Mouse (Mus musculus) liver, adult (tissue): Measurements from ENCODE around the gene Myo1c.

ENCODE experiments used
- GATA4 ChIP-seq: IDR thresholded peaks from 2 replicates; pipeline ENCODE4 v1.6.1; 2014; ENCODE audit warnings: mild to moderate bottlenecking, low read length; ENCODE audit not compliant: insufficient replicate concordance

Myo1c gene

GRCm38 (mm10) chr11:75650311-75650710 is at the start of gene Myo1c:
TSS of gene Myo1c (plus strand) at chr11:75650504.
- no peak; the same call in 1 of the 2 replicates for TF ChIP-seq GATA4

DNA sequence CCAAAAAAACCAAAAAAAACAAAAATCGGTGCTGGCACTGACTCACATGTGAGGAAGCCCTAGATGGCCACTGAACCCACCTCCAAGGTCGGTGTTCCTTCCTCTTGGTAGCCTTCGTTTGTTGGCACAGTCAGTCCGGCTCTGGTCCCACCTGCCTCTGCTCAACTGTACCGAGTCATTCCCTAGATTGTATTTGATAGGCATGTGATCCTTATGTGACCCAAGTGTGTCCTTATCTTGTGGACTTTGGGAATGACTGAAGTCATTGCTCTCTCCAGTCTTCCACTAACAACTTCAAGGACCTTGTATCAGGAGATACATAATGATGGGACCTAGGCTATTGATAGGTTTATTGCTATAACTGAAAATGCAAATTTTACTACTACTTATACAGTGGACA is 45.5 kb upstream of the Myo1c start:
- no peak for TF ChIP-seq GATA4

- no peak for TF ChIP-seq GATA4
These were observed 45.0 kb upstream of the Myo1c start for GRCm38 (mm10) chr11:75605318-75605717.

- TF ChIP-seq GATA4: no peak
These were observed 41.5 kb upstream of the Myo1c start for GRCm38 (mm10) chr11:75608776-75609175.

GRCm38 (mm10) chr11:75610021-75610420 is 40.3 kb upstream of the Myo1c start:
- TF ChIP-seq GATA4: no peak

DNA sequence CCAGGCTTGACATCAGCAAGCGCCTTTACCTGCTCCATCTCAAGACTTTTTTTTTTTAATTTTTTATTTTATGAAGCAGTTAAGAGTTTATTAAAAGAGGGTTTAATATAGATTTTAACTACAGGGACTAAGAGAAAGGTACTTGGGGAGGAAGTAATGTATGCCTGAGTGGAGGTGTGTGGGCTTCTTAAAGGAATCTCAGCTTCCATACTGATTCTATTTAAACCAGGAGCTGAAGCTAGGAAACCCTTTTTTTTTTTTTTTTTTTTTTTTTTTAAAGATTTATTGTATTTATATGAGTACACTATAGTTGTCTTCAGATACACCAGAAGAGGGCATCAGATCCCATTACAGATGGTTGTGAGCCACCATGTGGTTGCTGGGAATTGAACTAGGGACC is 35.5 kb upstream of the Myo1c start:
- no peak for TF ChIP-seq GATA4

DNA sequence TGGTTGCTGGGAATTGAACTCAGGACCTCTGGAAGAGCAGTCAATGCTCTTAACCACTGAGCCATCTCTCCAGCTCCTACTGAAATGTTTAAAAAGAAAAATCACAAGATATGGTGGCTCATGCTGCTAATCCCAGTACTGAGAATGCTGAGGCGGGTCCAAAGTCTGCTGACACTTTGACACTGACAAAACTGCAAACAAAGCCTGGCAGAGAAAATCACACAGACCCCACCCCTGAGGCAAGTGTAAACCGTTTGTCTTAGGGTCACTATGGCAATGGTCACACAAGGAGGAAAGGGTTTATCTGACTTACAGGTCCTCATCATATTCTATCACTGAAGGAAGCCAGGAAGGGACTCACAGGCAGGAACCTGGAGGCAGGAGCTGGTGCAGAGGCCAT is 34.7 kb upstream of the Myo1c start:
- no peak for TF ChIP-seq GATA4

- TF ChIP-seq GATA4: no peak
These were observed 31.2 kb upstream of the Myo1c start for GRCm38 (mm10) chr11:75619133-75619532.

GRCm38 (mm10) chr11:75620136-75620780 is 30.0 kb upstream of the Myo1c start:
- TF ChIP-seq GATA4: no peak

DNA sequence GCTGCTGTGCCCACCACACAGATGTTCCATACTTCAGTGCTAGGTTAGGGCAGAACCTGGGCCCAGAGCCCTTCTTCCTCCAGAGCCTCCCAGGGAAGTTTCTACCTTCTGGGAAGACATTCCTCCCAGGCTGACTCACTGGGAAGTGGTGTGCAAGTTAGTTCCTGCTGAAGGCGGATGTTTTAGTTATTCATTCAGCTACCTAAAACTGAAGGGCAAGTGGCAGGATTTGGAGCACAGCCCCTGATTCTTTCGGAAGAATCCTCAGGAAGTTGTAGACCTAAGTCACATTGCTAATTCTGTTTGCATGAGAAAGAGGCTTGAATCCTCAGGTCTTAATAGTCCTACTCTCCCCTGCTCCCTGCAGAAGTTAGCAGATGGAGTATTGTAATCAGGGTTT is 28.9 kb upstream of the Myo1c start:
- TF ChIP-seq GATA4: no peak

DNA sequence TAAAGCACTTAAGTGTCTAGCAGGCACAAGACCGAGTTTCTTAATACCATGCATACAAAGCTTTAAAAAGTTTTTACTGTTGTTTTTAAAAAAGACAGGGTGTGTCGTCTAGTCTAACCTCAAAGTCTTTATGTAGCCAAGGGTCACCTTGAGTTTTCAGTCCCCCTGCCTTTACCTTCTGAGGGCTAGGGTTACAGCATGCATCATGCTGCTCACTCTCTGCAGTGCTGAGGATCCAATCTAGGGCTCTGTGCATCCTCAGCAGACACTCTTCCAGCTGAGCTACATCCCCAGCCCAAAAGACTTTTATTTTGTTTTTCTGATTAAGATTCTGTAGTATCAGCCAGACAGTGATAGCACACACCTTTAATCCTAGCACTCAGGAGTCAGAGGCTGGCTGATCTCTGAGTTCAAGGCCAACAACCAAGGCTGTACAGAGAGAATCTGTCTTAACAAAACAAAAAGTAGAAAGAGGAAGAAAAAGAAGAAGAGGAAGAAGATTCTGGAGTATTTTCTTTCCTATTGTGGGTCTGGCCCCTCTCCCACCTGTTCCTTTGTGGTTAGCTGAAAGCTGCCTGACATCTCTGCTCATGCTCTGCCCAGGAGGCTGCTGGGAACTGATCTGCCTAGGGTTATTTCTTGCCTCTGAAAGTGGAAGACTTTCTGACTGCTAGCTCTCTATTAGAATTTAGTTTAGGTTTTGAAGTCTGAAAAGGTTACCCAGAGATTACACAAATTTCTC is 27.5 kb upstream of the Myo1c start:
- TF ChIP-seq GATA4: no peak

DNA sequence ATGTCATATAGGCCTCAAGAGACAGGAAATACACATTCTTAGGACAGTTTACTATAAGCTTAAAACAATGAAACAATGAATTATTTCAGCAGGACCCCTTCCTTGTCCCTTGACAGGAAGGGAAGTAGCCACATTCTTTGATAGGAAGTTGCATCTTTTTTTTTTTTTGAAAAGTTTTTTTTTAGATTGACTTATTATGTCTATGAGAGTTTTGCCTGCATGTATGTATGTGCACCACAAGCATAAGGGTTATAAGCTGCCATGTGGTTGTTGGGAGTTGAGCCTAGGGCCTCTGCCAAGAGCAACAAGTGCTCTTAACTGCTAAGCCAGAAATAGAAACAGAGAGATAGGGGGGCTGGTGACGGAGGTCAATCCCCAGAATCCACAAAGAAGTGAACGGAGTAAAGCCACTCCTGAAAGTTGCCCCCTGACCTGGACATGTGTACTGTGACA is 26.2 kb upstream of the Myo1c start:
- TF ChIP-seq GATA4: no peak

- no peak for TF ChIP-seq GATA4
These were observed 24.5 kb upstream of the Myo1c start for GRCm38 (mm10) chr11:75625820-75626219.

DNA sequence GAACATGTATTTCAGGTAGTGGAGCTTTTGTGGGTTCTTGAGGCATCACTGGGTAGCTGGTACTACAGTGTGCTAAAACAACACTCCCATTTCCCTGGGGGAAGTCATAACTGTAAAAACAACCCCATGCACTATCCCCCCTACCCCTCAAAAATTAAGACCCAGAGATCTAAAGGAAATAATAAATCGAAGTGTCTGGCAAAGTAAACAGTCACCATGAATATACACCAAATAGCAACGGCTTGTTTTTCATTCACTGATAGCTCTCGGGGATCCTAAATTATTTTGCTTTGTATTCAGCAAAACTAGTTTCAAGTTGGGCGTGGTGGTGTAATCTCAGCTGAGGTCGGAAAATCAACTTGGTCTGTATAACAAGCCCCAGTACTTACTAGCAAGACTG is 20.2 kb upstream of the Myo1c start:
- no peak for TF ChIP-seq GATA4

DNA sequence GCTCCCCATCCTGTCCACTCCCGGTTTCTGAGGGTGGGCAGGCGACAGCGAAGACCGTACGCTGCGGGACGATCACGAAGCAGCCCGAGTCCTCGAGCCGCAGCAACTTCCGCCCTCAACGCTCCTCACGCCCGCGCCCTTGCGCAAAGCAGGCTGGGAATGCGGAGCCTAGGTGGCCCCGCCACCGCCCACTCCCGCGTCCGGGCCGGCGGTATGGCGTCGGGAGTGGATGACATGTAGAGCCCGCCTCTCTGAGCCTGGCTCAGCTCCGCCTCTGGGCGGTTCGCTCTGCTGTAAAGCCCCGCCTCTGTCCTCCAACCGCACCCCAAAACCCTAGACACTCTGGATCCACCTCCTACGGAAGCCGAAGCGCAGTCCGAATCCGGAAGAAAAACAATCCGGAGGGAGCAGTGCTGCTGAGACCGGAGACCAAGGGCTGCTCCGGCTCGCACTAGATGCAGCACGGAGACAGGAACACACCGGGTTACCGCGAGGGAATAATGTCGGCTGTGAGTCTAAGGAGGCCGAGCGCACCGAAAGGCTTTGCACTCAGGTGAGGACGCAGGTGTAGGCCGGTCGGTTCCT is 19.6 kb upstream of the Myo1c start, which contains the start of gene Inpp5k:
TSS of gene Inpp5k (plus strand) at position 344 of the 585 bp plus-strand sequence.
- TF ChIP-seq GATA4: peak; percentile 48; the same call in 1 of the 2 replicates
